Mouse (Mus musculus) cerebellum, adult 9-10 months (tissue): ENCODE measurements around the gene Pfdn6.
"Not testable (repeated sequence)": the region's sequence is repeated elsewhere in the genome, so short reads cannot be mapped to it uniquely, and the experiment has no call there.

Source experiments
- DNase-seq: peaks from one replicate; pipeline ENCODE4 v3.0.0; 2022

The Pfdn6 gene

DNA sequence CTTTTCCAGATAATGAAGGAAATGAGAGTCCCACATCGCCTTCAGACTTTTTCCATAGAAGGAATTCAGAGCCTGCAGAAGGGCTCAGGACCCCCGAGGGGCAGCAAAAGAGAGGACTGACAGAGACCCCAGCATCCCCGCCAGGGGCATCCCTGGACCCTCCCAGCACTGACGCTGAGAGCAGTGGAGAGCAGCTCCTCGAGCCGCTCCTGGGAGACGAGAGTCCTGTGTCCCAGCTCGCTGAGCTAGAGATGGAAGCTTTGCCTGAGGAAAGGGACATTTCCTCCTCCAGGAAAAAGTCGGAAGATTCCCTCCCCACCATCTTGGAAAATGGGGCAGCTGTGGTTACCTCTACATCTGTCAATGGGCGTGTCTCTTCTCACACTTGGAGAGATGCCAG, 26.9 kb downstream of the Pfdn6 start:
- peak; percentile 46 for DNase-seq

DNA sequence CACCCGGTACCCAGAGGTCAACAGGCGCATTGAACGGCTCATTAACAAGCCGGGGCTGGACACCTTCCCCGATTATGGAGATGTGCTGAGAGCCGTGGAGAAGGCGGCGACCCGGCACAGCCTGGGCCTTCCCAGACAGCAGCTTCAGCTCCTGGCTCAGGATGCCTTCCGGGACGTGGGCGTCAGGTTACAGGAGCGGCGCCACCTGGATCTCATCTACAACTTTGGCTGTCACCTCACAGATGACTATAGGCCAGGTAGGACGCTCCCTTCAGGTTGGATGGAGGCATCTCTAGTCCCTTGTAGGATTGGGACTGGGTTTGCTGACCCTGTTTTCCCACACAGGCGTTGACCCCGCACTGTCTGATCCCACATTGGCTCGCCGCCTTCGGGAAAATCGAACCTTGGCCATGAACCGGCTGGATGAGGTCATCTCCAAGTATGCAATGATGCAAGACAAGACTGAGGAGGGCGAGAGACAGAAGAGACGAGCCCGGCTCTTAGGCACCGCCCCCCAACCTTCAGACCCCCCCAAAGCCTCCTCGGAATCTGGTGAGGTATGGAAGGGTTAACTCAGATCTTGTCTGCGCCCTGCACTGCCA, 28.2 kb downstream of the Pfdn6 start:
- DNase-seq: peak; percentile 57

DNA sequence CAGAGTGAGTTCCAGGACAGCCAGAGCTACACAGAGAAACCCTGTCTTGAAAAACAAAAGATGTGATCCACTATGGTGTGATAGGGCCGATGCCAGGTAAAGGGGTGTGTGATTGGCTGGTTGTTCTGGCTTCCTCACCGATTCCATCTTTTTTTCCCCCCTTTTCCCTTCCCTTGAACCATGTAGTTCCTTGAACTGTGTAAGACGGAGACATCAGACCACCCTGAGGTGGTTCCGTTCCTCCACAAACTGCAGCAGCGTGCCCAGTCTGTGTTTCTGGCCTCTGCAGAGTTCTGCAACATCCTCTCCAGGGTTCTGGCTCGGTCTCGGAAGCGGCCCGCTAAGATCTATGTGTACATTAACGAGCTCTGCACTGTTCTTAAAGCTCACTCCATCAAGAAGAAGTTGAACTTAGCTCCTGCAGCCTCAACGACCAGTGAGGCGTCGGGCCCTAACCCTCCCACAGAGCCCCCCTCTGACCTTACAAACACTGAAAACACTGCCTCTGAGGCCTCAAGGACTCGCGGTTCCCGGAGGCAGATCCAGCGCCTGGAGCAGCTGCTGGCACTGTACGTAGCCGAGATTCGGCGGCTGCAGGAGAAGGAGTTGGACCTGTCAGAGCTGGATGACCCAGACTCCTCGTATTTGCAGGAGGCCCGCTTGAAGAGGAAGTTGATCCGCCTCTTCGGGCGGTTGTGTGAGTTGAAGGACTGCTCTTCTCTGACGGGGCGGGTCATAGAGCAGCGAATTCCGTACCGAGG, 28.9 kb downstream of the Pfdn6 start:
- DNase-seq: peak; percentile 53

DNA sequence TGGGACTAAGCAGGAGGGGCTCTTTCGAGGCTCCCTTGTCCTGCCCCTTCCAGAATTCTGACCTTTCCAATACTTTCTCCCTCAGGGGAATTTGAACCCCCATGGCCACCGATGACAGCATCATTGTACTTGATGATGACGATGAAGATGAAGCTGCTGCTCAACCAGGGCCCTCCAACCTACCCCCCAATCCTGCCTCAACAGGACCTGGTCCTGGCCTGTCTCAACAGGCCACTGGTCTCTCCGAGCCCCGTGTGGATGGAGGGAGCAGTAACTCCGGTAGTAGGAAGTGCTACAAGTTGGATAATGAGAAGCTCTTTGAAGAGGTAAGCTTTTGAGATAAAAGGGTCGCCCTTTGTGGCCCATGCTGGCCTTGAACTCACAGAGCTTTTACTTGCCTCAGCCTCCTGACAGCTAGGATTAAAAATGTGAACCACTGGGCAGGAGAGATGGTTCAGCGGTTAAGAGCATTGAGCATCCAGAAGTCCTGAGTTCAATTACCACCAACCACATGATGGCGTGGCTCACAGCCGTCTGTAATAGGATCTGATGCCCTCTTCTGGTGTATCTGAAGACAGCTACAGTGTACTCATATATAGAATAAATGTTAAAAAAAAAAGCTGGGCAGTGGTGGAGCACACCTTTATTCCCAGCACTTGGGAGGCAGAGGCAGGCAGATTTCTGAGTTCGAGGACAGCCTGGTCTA, 29.6 kb downstream of the Pfdn6 start:
- peak; percentile 66 for DNase-seq

DNA sequence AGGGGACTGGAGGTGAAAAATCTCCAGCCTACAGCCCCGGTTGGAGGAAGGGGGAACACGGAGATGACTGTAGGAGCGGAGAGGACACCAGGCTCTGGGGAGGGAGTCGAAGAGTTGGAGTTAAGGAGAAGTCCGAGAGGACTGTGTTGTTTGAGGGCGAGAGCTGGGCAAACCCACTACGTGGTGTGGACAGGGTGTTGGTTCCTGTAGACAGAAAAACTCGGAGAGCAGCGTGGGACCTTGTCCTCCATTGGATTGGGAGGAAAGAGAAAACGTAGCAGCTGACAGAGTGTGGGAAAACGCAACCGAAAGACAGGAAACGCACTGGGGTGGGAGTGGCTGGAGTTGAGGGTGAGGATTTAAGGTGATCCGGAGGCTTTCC, 30.3 kb downstream of the Pfdn6 start:
- no peak for DNase-seq

DNA sequence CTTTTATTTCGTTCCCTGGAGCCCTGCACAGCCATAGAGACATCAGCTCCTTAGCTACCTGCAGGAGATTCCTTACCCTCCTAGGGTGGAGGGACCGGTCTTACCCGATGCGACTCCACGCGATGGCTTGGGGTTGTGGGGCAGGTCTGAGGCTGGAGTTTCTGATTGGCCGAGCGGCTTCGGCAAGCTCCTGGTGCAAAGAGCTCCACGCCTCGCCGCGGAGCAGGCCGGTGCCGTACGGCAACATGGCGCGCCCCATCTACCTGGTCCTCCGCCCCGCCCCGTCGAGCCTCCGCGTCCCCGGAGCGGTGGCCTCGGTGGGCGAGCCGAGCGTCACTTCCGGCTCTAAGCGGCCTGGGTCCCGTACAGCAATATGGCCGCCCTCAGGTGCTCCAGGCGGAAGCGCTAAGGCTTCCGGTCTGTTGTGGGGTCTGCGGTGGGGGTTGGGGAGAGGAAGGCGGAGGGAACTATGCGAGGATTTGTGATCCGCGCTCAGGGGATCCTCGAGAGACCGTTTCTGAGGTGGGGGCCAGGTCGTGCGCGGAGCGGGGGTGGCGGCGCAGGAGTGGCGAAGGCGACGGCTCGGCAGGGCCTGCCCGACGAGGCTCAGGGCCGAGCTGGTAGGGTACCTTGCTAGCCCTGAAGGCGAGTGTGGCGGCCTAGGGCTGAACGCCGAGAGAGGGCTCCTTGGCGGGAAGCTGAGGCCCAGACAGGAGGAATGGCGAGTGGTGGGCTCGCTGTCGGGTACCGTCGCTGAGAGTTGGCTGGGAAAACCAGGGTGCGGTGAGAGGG, 30.9 kb downstream of the Pfdn6 start, which contains the start of gene Daxx:
TSS of gene Daxx (plus strand) at position 338 of the 792 bp plus-strand sequence.
- DNase-seq: peak; percentile 98

DNA sequence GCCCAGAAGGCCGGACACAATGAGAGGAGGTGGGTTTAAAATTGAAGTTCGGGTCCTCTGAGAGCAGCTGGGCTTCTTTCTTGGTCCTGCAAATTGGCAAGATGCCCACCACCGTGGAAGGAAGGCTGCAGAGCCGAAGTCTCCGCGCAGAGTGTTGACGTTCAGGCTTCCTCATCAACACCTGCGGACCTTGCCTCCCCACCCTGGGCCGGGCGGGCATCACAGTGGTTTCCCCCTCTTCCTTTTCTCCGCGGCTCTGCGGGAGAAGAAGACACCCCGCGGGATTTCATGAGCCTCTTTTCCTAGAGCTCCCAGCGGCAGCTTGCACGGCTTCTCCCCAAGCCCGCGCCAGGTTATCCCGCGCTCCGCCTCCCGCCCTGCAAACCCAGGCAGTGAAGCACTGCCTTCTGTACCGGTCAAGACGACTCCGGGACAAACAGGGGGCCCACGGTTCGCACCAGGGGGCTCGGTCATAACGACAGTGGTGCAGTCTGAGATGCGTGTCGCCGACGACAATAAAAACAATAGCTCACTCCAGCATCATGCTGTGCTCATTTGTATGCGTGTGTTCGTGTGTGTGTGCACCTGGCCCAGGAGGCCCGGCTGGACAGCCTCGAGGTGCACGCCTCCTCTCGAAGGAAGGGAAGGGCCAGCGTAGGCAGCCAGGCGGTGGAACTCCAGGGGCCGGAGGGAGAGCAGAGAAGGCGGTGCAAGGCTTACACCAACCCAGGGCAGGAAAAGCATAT, 31.6 kb downstream of the Pfdn6 start:
- peak; percentile 80 for DNase-seq

DNA sequence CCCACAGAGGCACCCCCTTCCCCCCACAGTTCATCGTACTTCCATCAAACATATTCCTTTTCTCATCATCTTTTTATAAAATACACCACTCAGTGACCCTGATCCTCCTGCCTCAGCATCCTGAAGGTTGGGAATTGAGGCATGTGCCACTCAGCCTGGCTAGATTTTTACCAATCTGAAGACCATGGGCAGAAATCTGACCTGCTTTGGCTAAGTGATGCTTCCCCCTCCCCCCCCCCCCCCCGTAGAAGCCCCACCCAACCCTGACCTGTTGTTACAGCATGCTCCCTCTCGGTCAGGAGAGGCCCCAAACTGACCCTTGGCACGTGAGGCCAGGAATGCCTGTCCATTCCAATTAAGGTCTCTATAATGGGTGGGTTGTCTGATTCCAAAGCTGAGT, 35.3 kb downstream of the Pfdn6 start, which contains the start of gene Platr17:
TSS of gene Platr17 (plus strand) at position 301 of the 400 bp plus-strand sequence.
- not testable (repeated sequence) for DNase-seq

DNA sequence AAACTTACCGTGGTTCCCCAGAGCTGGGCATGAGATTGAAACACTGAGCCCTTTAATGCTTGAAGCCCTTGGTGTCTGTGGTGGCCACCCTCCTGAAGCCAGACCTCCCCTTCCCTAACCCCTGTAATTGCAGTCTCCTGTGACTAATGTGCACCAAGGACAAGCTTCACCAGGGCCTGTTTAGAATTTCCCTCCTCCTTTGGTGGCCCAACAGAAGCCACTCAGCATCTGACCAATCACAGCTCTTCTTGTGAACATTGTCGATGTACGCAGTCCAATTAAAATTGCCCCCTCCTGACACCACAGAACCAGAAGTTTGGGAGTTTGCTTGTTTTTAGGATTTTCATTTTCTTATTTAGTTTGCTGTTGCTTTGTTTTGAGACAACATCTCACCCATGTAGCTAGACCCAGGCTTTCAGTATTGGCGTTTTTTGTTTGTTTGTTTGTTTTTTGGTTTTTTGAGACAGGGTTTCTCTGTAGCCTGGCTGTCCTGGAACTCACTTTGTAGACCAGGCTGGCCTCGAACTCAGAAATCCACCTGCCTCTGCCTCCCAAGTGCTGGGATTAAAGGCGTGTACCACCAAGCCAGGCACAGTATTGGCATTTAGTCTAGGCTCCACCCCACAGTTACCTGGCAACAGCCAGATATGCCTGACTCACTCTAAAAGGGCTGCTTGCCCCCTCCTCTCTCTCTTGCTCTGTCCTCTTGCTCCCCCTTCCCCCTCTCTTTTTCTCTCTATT, 36.1 kb downstream of the Pfdn6 start:
- not testable (repeated sequence) for DNase-seq

DNA sequence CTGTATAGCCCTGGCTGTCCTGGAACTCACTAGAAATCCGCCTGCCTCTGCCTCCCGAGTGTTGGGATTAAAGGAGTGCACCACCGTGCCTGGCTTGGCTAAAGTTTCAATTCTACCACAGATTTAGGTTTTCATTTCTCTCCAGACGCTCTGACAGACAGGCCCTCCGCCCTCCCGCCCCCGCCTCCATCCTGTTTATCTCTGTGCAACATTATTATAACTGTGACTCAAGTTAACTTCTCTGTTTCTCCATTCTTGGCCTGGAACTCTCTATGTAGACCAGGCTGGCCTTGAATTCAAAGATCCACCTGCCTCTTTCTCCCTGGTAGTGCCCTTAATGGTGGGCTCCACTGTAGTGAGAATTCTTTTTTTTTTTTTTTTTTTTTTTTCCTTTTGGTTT, 37.7 kb downstream of the Pfdn6 start:
- DNase-seq: no peak

DNA sequence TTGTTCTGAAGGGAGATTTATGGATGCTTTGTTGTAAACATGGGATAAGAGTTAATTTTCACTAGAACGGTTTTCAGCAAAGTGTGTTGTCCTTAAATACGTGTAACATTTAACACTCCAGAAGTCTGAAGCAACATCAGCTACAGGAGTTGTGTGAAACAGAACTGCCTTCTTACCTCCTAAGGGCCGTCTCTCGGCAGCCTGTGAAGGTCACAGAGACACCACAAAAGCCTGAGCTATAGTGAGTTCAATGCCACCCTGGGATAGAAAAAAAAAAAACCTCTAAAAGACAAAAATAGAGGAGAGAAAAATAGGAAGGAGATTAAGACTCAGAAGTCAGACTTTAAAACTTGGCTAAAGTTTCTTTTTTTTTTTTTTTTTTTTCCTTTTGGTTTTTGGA, 38.1 kb downstream of the Pfdn6 start:
- DNase-seq: no peak

DNA sequence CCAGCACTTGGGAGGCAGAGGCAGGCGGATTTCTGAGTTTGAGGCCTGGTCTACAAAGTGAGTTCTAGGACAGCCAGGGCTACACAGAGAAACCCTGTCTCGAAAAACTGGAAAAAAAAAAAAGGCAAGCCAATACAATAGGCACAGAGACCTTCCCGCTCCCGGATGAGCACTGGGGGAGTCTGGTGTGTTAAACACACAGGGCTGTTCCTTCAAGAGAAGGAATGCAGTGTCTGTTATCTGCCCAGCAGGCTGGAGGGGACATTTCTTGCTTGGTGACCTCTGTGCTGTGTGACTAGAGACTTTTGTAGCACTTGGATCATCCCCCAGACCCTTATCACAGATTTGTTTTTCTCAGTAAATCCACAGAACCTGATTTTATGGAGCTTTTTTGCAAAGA, 38.5 kb downstream of the Pfdn6 start:
- DNase-seq: no peak

DNA sequence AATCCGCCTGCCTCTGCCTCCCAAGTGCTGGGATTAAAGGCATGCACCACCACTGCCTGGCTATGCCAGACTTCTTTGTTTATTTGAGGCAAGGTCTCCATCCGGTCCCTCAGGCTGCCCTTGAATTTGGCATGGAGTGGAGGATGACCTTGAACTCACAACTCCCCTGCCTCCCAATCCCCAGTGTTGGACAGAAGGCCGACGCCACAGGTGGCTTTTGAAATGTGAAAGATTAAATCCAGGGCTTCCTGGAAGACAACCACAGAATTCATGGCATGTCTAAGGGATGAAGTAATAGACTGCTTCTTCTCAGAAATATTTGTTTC, 39.2 kb downstream of the Pfdn6 start:
- no peak for DNase-seq

DNA sequence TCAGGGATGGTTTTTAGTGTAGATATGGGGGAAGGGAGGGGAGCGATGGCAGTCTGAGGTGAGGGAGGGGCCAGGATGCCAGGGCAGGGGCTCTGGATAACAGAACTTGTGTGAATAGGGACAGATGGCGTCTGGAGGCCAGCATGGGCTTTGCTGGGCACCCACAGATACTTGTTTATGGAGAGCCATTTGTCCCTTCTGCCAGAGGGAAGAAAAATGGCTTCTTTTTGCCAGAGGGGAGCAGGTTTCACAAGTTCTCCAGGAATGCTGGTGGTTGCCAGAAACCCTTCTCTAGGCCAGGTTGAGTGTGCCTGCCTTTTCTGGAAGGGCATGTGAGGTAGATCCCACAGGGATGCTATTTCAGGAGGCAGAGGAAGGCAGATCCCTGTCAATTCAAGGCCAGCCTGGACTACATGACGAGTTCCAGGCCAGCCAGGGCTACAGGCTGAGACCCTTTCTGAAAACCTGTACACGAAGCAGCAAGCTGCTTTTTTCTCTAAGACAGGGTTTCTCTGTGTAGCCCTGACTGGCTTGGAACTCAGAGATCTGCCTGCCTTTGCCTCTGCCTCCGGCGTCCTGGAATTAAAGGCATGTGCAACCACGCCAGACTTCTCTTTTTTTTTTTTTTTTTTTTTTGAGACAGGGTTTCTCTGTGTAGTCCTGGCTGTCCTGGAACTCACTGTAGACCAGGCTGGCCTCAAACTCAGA, 39.7 kb downstream of the Pfdn6 start:
- no peak for DNase-seq

DNA sequence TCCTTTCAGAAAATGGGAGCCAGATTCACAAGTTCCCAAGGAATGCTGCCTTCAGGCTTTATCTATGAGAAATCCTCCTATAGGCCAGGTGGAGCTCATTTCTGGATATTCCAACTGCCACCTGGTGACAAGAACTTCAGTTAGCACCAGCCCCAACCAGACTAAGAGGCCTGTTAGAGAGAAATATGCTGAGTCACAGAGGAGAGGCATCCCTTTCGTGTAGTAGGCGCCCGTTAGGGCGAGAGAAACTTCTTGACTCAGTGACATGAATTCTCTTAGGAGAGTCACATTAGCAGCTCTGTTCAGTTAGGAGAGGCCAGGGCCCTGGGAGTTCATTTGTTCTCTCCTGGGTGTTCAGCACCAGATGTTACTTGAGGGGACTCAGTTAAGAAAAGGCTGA, 40.5 kb downstream of the Pfdn6 start:
- DNase-seq: no peak

DNA sequence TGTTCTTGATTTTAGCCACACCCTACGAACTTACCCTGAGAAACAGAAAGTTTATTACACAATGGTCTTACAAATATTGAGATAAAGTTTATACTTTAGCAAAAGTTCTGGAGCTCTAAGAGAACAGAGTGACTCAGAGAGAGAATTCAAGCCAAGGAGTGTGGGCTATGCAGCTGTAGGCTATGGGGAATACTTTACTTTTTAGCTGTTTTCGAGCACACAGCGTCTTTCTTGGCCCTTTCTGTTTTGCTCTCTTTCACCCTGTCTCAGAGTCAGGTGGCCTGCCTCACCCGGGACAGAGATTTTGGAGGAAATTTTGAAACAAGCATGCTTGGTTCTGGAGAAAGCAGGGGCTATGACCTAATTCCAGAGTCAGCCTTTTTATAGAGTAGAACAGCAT, 42.0 kb downstream of the Pfdn6 start:
- not testable (repeated sequence) for DNase-seq

DNA sequence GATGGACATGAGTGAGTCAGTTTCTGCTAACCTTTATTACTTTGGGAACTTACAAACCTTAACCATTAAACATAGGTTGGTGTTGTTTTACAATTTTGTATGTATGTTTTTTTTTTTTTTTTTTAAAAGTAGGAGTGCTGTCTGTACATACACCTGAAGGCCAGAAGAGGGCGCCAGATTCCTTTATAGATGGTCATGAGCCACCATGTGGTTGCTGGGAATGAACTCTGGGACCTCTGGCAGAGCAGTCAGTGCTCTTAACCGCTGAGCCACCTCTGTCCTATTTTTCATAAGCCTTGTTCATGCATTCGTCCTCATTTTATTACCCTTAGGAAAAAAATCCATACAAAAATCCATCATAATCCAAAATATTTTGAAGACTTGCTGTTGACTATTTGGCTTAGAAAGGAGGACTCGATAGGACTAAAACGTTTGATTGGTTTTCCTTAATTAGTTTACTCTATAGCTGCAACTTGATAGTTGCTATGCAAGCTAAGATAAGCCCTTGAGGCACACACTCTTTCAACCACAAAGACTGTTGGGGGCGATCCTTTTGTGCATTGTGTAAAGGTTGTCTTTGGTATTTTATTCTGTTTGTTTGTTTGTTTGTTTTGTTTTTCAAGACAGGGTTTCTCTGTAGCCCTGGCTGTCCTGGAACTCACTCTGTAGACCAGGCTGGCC, 42.9 kb downstream of the Pfdn6 start:
- no peak for DNase-seq

DNA sequence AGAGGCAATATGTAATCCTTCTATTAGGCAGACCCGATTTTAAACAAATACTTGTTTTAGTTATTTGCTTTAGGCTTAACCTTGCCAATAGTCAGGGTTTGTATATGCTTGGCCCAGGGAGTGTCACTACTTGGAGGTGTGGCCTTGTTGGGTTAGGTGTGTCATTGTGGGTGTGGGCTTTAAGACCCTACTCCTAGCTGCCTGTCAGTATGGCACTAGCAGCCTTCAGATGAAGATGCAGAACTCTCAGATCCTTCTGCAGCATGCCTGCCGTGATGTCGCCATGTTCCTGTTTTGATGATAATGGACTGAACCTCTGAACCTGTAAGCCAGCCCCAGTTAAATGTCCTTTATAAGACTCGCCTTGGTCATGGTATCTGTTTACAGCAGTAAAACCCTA, 47.1 kb downstream of the Pfdn6 start:
- DNase-seq: not testable (repeated sequence)

DNA sequence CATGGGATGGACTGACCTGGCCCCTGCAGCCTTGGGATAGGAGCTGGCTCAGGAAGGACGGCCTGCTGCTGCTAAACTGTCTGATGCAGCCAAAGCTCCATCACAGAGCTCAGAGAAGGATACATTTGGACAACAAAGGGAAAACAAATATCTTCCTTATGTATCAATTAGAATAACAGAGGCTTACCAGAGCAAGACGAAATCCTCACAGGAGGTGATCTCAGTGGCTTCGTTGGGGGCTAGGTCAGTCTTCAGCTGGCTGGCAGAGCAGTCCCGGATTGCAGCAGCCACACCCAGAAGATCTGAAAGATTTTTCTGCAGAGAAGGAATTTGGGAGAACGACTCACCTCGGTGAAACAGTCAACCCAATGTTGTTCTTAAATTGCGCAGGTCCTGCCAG, 47.7 kb downstream of the Pfdn6 start:
- no peak for DNase-seq

DNA sequence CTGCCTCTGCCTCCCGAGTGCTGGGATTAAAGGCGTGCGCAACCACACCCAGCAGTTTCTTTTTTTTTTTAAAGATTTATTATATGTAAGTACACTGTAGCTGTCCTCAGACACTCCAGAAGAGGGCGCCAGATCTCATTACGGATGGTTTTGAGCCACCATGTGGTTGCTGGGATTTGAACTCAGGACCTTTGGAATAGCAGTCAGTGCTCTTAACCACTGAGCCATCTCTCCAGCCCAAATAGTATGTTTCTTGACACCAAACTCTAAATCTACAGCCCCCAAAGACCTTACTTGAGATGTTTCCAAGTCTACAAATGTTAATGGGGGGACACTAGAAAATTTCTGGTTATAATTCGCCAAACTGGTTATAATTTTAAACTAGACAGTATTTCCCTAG, 48.3 kb downstream of the Pfdn6 start:
- DNase-seq: peak; percentile 51

DNA sequence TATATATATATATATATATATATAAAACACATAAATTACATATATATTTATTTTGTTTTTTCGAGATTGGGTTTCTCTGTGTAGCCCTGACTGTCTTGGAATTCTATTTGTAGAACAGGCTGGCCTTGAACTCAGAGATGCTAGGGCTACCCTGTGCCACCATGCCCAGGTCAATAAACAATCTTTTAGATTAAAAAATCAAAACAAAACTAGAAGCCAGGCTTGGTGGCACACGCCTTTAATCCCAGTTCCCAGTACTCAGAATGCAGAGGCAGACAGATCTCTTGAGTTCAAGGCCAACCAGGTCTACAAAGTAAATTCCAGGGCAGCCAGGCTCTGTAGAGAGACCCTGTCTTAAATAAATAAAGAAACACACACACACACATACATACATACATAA, 48.8 kb downstream of the Pfdn6 start:
- peak; percentile 58 for DNase-seq
